Mouse (Mus musculus) regulatory T cell (primary cell): ENCODE measurements around the gene Frmpd2.

Experiments used
- in situ Hi-C: fragments of 300-600 bp; cut with MboI, MseI; formaldehyde crosslinking; loops from one replicate; pipeline ENCODE4 v1.15.1; 2025; ENCODE audit warnings: high pct_unique_total_duplicates

The Frmpd2 gene

DNA sequence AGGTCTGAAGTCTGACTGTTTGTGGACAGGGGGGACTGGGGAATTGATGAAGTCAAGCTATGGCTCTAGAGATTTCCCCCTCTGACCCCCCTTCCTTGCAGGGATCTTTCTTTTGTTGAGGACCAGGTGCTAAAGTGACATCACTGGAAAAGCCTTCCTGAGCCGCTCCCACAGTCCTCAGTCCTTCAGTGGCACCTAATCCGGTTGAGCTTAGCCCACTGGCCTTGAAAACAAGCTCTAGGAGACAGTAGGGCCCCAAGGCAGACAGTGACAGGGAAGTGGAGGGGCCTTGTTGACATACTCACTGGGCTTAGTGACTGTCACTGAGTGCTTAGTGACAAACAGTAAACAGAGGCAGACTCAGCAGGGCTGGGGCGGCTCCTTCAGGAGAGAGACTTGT lies at the start of gene Frmpd2:
Frmpd2 (plus strand) TSS at position 366 of the 400 bp plus-strand sequence.
- in situ Hi-C loops, result no loop called here

GRCm38 (mm10) chr14:33423003-33423402 lies 48.5 kb upstream of the Frmpd2 start:
- in situ Hi-C loops, result no loop called here

GRCm38 (mm10) chr14:33424124-33424523 lies 47.4 kb upstream of the Frmpd2 start:
- in situ Hi-C loops, result no loop called here

DNA sequence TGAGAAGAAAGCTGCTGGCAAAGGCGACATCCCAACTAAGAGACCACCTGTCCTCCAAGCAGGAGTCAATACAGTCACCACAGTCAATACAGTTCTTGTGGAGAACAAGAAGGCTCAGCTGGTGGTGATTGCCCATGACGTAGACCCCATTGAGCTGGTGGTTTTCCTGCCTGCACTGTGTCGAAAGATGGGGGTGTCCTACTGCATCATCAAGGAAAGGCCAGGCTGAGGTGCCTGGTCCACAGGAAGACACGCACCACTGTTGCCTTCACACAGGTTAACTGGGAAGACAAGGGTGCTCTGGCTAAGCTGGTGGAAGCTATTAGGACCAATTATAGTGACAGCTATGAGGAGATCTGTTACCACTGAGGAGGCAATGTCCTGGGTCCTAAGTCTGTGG lies 39.0 kb upstream of the Frmpd2 start:
- in situ Hi-C loops, result loop anchor here (25.0 kb wide), 1 partner anchor 1230 kb away; the partner anchor contains the start of gene Wapl

GRCm38 (mm10) chr14:33443780-33444179 lies 27.7 kb upstream of the Frmpd2 start:
- in situ Hi-C loops, result loop anchor here (25.0 kb wide), 1 partner anchor 1219 kb away; the partner anchor contains the start of gene Wapl

DNA sequence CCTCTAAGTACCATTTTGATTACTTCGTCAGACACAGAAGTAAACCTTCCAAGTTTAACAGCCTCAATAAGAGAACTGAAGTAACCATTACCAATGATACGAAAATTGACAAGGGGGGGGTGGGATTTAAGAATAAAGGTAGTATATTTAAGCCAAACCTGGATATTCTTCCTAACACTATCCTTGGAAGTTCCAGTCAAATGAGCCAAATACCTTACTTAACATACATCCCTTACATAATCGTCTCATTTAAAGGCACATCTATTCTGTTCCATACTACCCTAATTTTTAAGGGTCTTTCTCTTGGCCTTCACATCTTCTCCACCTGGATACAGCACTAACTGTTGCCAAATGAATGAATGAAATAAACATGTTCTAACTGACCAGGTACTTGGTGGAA lies 25.5 kb upstream of the Frmpd2 start:
- in situ Hi-C loops, result loop anchor here (25.0 kb wide), 1 partner anchor 1216 kb away; the partner anchor contains the start of gene Wapl

- in situ Hi-C loops, result loop anchor here (25.0 kb wide), 1 partner anchor 1216 kb away; the partner anchor contains the start of gene Wapl
Observed at GRCm38 (mm10) chr14:33446561-33447023, 24.9 kb upstream of the Frmpd2 start.

DNA sequence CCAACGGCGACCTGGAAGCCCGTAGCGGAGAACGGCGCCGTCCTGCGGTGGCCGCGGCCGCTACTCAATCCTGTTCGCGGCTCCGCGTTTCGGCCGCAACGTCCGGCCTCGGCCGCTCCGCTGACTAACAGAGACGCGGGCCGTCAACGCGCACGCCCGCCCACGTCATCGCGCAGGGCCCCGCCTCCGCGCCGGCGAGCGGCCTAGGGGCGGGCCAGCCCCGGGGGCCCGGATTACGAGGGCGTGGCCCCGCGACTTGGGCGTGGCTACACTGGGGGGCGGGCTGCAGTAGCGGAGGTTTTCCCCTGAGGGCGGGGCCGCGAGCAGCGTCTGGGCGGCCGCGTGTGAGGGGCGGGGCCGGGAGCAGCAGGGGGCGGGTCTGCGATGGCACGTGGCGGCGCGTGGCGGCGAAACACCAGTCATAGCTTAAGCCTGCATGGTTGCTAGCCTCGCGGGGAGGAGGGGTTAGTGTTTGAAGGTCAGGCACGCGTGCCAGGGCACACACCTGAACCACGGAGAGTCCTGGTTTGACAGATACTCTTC lies 24.4 kb upstream of the Frmpd2 start, which contains the start of gene Mapk8:
Mapk8 (minus strand) TSS at position 132 of the 543 bp plus-strand sequence.
- in situ Hi-C loops, result loop anchor here (25.0 kb wide), 1 partner anchor 1215 kb away; the partner anchor contains the start of gene Wapl

- in situ Hi-C loops, result loop anchor here (25.0 kb wide), 1 partner anchor 1214 kb away; the partner anchor contains the start of gene Wapl
Observed at GRCm38 (mm10) chr14:33448276-33448675, 23.2 kb upstream of the Frmpd2 start.

DNA sequence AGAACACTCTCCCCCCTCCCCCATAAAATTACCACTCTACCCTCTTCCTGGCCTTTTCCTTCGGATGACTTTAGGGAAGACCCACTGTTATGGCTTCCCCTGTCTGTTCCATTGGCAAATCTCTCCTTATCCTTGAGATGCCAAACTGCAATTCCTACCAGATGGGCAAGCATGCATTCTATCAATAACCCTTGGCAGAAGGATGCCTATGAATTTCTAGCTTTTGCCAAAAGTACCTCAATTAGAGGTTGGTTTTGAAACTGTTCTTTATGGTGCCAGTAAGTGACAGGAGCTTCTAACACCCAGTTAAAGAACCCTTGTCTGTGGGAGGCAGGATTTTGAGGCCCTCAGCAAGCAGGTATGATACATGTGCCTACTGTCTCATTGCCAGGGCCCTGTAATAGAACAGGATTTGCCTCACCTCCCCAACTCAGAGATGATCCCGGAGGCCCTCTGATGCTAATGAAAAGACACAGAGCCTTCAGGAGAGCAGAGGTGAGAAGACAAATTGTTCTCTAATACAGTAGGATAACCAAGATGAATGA lies 22.1 kb upstream of the Frmpd2 start:
- in situ Hi-C loops, result loop anchor here (25.0 kb wide), 1 partner anchor 1213 kb away; the partner anchor contains the start of gene Wapl

- in situ Hi-C loops, result no loop called here
Observed at GRCm38 (mm10) chr14:33450331-33450730, 21.2 kb upstream of the Frmpd2 start.

DNA sequence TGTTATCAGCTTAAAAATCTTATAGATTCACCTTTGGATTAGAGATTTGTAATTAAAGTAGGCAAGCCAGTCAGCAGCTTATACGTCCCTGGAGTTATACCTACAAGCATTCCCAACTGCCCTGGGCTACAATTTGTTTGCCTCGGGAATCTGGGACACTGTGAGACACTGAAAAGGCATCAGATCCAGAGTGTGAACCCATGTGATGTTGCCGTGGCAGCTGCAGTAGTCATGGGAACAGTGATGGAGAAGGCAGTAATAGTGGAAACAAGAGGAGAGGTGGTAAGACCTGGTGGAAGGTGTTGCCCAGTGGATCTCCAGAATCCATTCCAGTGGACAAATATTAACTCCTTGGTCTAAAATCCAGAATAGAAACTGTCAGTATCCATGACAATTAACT lies 7.8 kb upstream of the Frmpd2 start:
- in situ Hi-C loops, result no loop called here

DNA sequence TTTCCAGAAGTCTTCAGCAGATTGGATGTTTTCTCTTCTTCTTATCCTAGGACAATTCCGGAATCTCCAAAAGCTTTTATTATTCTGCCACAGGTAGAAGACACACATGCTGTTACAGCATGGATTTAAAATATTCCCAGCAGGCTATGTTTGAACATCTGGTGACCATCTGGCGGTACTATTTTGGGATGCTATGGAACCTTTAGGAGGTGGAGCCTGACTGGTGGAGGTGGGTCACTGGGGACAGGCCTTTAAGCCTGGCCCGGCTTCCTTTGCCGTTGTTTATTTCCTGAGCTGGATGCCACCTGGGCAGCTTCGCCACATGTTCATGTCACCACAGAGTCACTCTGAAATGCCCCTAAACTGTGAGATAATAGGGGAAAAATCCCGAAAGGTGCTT lies 3.7 kb upstream of the Frmpd2 start:
- in situ Hi-C loops, result no loop called here

DNA sequence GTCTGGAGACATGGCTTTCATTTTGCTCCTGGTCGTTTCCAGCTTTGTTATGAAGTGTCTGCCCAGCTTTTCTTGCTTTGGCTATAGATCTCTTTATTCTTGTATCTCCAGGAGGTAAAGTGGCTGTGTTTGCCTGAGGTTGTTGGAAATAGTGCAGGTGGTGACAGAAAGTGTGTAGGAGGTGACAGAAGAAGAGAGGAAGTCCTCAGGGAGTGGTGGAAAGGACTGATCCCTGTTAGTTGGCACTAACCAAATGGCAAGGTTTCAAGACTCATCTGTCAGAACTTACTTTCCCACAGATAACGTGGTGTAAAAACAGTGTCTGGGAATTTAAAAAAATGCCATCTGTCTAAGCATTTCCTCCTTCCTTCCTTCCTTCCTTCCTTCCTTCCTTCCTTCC lies 3.0 kb downstream of the Frmpd2 start:
- in situ Hi-C loops, result no loop called here

- in situ Hi-C loops, result no loop called here
Observed at GRCm38 (mm10) chr14:33476094-33476760, 4.7 kb downstream of the Frmpd2 start.

DNA sequence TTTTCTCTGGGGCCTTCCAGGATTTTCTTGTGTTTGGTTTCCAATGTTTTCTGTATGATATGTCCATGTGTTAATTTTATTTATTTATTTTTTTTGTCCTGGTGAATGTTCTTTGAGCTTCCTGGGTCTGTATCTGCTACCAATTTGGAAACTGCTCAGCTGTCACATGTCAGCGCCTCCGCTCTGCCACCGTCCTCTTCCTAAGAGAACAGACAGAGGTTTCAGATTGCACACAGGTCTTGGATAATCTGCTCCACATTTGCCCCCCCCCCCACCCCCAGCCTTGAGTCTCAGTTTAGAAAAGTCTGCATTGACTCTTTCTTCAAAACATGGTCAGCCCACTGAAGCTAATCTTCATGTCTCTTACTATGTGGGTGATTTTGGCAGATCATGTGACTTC lies 10.5 kb downstream of the Frmpd2 start:
- in situ Hi-C loops, result no loop called here

- in situ Hi-C loops, result no loop called here
Observed at GRCm38 (mm10) chr14:33487805-33488550, 16.5 kb downstream of the Frmpd2 start.

GRCm38 (mm10) chr14:33495226-33495625 lies 23.7 kb downstream of the Frmpd2 start:
- in situ Hi-C loops, result no loop called here

- in situ Hi-C loops, result no loop called here
Observed at GRCm38 (mm10) chr14:33497418-33497817, 25.9 kb downstream of the Frmpd2 start.

DNA sequence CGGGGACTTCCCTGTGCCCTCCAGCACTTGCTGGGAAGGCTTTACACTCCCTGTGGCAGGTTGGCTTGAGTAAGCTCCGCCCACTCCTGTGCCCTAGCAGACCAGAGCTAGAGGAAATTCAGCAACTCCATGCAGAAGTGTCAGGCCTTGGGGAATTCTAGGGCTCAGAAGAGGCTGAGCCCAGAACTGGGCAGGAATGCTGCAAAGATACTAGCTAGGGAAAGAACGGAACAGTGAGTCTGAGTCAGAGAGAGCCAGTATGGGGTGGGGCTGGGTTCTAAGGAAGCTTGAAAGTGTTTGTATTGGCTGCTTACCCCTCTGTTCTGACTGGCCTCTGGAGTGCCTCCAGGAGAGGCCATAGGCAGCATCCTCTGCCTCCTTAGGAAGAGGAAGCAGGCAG lies 27.4 kb downstream of the Frmpd2 start:
- in situ Hi-C loops, result no loop called here

DNA sequence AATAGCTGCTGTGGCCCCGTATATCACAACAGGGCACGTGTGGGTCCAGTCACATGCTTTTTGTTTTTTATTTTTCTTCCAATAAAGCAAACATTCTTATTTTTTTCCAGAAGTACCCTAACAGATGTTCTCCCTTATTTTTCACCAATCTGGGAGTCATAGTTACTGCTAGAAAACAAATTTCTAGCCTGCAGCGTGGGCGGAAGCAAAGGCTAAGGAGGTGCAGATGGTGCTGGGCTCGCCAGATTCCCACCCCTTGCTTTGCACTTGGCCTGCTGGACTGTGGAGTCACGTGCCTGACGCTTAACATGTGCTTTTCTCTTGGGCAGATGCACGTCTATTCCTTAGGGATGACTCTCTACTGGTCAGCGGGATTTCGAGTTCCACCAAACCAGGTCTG lies 29.1 kb downstream of the Frmpd2 start:
- in situ Hi-C loops, result no loop called here

- in situ Hi-C loops, result no loop called here
Observed at GRCm38 (mm10) chr14:33503311-33503710, 31.8 kb downstream of the Frmpd2 start.
